Mouse (Mus musculus): Measurements from ENCODE around the gene Znrf3. TPM values are rescaled to one million over a fixed set of nuclear protein-coding genes. Genes with fewer than 3 reads are reported as not detected.

Gene Znrf3
- total RNA-seq, 2 experiments from 2014 or later: 19.5 to 20.7 TPM

GRCm38 (mm10) chr11:5436988-5437387 is 7.7 kb downstream of the Znrf3 start:
- DNase-seq (ENCODE audit: extremely low spot score in 1 of 2, low spot score in 2 of 2): no peak
- TF ChIP-seq CTCF (IDR thresholded peaks at IDR 0.05): no peak
- intact Hi-C loops (cut with DNase I): no loop called here
- no peak overlapping the region for H3K4me3 ChIP-seq
- no peak overlapping the region for H3K27ac ChIP-seq

GRCm38 (mm10) chr11:5435493-5435892 is 9.2 kb downstream of the Znrf3 start:
- H3K4me3 ChIP-seq: no peak overlapping the region
- intact Hi-C loops (cut with DNase I): no loop called here
- H3K27ac ChIP-seq: no peak overlapping the region

GRCm38 (mm10) chr11:5432330-5432729 is 12.3 kb downstream of the Znrf3 start:
- intact Hi-C loops (cut with DNase I): no loop called here
- no peak for TF ChIP-seq CTCF (IDR thresholded peaks at IDR 0.05)
- DNase-seq (ENCODE audit: extremely low spot score in 1 of 2, low spot score in 2 of 2): no peak
- Histone ChIP-seq H3K4me3 (no peak overlapping the region), H3K27ac (no peak overlapping the region)

More at GRCm38 (mm10) chr11:5435493-5435892, 9.2 kb downstream of the Znrf3 start:
- no peak for DNase-seq (ENCODE audit: extremely low spot score in 1 of 2, low spot score in 2 of 2)
- no peak for TF ChIP-seq CTCF (IDR thresholded peaks at IDR 0.05)

- DNase-seq (ENCODE audit: extremely low spot score in 1 of 2, low spot score in 2 of 2): no peak
- TF ChIP-seq CTCF (IDR thresholded peaks at IDR 0.05): no peak
- no peak overlapping the region for H3K4me3 ChIP-seq
- intact Hi-C loops (cut with DNase I): no loop called here
- H3K27ac ChIP-seq: no peak overlapping the region
Observed at GRCm38 (mm10) chr11:5430863-5431262, 13.8 kb downstream of the Znrf3 start.

GRCm38 (mm10) chr11:5429396-5430190 is 15.1 kb downstream of the Znrf3 start:
- TF ChIP-seq CTCF (IDR thresholded peaks at IDR 0.05): no peak
- Histone ChIP-seq H3K4me3 (no peak overlapping the region), H3K27ac (no peak overlapping the region)
- no peak for DNase-seq (ENCODE audit: extremely low spot score in 1 of 2, low spot score in 2 of 2)
- intact Hi-C loops (cut with DNase I): no loop called here

- no peak for TF ChIP-seq CTCF (IDR thresholded peaks at IDR 0.05)
- Histone ChIP-seq H3K4me3 (no peak overlapping the region), H3K27ac (no peak overlapping the region)
- intact Hi-C loops (cut with DNase I): no loop called here
- DNase-seq (ENCODE audit: extremely low spot score in 1 of 2, low spot score in 2 of 2): no peak
Observed at GRCm38 (mm10) chr11:5427251-5427650, 17.4 kb downstream of the Znrf3 start.

GRCm38 (mm10) chr11:5426317-5426716 is 18.3 kb downstream of the Znrf3 start:
- Histone ChIP-seq H3K27ac (no peak overlapping the region), H3K4me3 (no peak overlapping the region)
- TF ChIP-seq CTCF (IDR thresholded peaks at IDR 0.05): no peak
- DNase-seq (ENCODE audit: extremely low spot score in 1 of 2, low spot score in 2 of 2): no peak
- intact Hi-C loops (cut with DNase I): no loop called here

GRCm38 (mm10) chr11:5425106-5425505 is 19.5 kb downstream of the Znrf3 start:
- no peak overlapping the region for H3K4me3 ChIP-seq
- TF ChIP-seq CTCF (IDR thresholded peaks at IDR 0.05): no peak
- DNase-seq (ENCODE audit: extremely low spot score in 1 of 2, low spot score in 2 of 2): no peak
- intact Hi-C loops (cut with DNase I): no loop called here
- 0 out of 2 replicates have a peak overlapping the region, but pooled peaks have one; percentile 10 for H3K27ac ChIP-seq

- TF ChIP-seq CTCF (IDR thresholded peaks at IDR 0.05): no peak
- intact Hi-C loops (cut with DNase I): no loop called here
- no peak for DNase-seq (ENCODE audit: extremely low spot score in 1 of 2, low spot score in 2 of 2)
- H3K4me3 ChIP-seq: no peak overlapping the region
- H3K27ac ChIP-seq: no peak overlapping the region
Observed at GRCm38 (mm10) chr11:5424185-5424584, 20.5 kb downstream of the Znrf3 start.

- Histone ChIP-seq H3K4me3 (no peak overlapping the region), H3K27ac (0 out of 2 replicates have a peak overlapping the region, but pooled peaks have one; percentile 24)
- intact Hi-C loops (cut with DNase I): no loop called here
- DNase-seq (ENCODE audit: extremely low spot score in 1 of 2, low spot score in 2 of 2): no peak
- TF ChIP-seq CTCF (IDR thresholded peaks at IDR 0.05): no peak
Observed at GRCm38 (mm10) chr11:5423000-5423399, 21.6 kb downstream of the Znrf3 start.

- TF ChIP-seq CTCF (IDR thresholded peaks at IDR 0.05): no peak
- H3K4me3 ChIP-seq: no peak overlapping the region
- peak overlapping the region; percentile 33 for H3K27ac ChIP-seq
- DNase-seq (ENCODE audit: extremely low spot score in 1 of 2, low spot score in 2 of 2): no peak
- intact Hi-C loops (cut with DNase I): no loop called here
Observed at GRCm38 (mm10) chr11:5422252-5422636, 22.4 kb downstream of the Znrf3 start.

GRCm38 (mm10) chr11:5421506-5422251 is 23.0 kb downstream of the Znrf3 start:
- H3K4me3 ChIP-seq: no peak overlapping the region
- peak overlapping the region; percentile 33 for H3K27ac ChIP-seq
- TF ChIP-seq CTCF (IDR thresholded peaks at IDR 0.05): no peak
- DNase-seq (ENCODE audit: extremely low spot score in 1 of 2, low spot score in 2 of 2): peak; percentile 21 to 37
- intact Hi-C loops (cut with DNase I): no loop called here
